Mouse (Mus musculus): ENCODE results near the gene Olfr19.
"Not testable (repeated sequence)": the region's sequence is repeated elsewhere in the genome, so short reads cannot be mapped to it uniquely, and the experiment has no call there.

Gene Olfr19

GRCm38 (mm10) chr16:16676305-16676704, at the start of gene Olfr19:
Olfr19 (minus strand) TSS chr16:16676405.
- DNase-seq (ENCODE audit: low read depth): no peak

- no peak for DNase-seq (ENCODE audit: low read depth)
These were observed 8.8 kb upstream of the Olfr19 start for GRCm38 (mm10) chr16:16684975-16685374.

GRCm38 (mm10) chr16:16684053-16684452, 7.8 kb upstream of the Olfr19 start:
- no peak for DNase-seq (ENCODE audit: low read depth)

GRCm38 (mm10) chr16:16664994-16665393, 11.2 kb downstream of the Olfr19 start:
- no peak for DNase-seq (ENCODE audit: low read depth)

GRCm38 (mm10) chr16:16664516-16664915, 11.7 kb downstream of the Olfr19 start:
- DNase-seq (ENCODE audit: low read depth): not testable (repeated sequence)

- no peak for DNase-seq (ENCODE audit: low read depth)
These were observed 31.1 kb downstream of the Olfr19 start for GRCm38 (mm10) chr16:16645148-16645547.

- no peak for DNase-seq (ENCODE audit: low read depth)
These were observed 42.5 kb downstream of the Olfr19 start for GRCm38 (mm10) chr16:16633730-16634129.

Data from naive thymus-derived CD4-positive, alpha-beta T cell, adult 2 months (primary cell).